Mouse (Mus musculus) brain, adult 2 months (tissue): ENCODE measurements around the gene Rplp2.
A peak's percentile ranks its signal among the peaks of the same experiment; 100 is the strongest.

Experiments used
- DNase-seq: peaks from one replicate; pipeline ENCODE4 v3.0.0; 2011; ENCODE audit warnings: low read depth, low spot score

Rplp2 gene

DNA sequence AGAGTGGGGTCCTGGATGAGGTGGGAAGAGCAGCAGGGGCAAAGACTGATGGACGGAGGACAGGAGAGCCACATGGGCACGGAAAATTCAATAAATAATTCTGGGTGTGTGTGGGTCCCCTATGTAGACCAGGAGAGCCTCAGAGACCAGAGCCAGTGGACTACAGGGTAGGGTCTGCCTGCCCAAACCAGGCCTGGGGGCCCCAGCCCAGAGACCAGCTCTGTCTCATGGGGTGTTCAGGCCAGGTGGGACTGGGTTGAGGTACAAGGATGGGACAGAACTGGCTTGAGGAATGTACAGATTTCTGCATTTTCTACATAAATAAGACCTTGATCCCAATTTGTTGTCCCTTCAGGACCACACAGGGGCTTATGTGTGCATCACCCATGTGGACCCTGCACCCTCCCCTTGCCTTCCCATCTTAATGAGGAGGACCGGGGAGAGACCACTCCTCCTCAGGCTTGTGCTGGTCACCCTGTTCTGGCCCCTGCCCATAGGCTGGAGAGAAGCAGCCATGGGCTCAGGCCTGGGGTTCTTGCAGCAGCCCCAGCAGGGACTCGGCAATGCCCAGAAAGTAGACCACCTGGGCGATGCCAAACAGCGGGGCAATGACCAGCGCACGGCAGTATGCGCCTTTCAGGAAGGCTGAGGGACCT is 16.5 kb upstream of the Rplp2 start:
- no peak for DNase-seq

GRCm38 (mm10) chr7:141431434-141432185 is 15.6 kb upstream of the Rplp2 start:
- no peak for DNase-seq

- peak; percentile 58 for DNase-seq
Measured at GRCm38 (mm10) chr7:141432186-141432611, 15.0 kb upstream of the Rplp2 start.

DNA sequence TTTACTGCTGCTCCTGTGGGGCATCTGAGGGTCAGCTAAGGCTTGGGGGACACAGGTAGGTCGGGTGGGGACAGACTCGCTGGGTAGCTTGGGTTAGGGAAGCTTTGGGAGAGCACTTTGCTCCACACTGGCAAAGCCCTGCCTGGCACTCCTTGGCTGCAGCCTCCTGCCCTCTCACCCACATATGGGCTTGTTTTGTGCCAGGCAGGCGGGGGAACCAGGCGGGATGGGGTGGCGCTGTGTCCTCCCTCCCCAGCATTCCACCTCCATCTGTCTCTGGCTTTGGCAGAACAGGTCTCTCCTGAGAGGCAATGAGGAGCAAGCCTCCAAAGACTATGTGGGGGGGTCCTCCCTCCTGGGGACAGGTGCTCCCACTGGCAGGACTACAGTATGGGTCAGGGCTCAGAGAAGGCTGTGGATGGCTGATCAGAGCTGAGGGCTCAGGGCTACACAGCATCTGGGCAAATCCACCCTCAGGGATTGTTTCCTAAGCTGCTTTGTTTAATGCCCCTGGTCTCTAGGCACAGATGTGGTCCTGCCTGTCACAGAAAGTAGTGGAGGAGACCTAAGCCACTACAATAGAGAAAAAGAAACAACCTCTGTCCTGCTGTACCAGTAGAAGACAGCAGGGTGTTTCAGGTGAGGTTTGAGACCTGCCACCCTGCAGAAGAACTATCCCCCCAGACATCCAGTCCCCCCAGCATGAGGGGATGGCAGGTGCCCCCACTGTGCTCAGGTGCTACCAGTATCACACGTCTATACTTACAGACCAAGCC is 14.2 kb upstream of the Rplp2 start:
- peak; percentile 97 for DNase-seq

- DNase-seq, result peak; percentile 60
Measured at GRCm38 (mm10) chr7:141433517-141434400, 13.4 kb upstream of the Rplp2 start.

DNA sequence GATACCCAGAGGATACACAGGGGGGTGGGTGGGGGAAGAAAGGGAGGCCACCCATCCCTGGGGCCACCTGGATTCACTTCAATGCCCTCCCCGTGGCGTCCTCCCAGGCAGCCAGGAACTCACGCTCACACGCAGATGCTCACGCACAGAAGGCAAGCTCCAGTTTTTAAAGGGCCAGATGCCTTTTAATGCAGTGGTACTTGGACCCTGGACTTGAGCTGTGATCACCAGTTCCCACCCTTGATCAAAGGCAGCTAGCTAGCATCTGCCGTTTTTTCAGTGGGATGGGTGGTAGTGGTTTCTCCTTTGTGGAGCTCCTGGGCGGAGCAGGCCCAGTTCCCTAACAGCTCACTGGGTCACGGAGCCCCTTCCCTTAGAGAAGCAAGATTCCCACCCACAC is 12.7 kb upstream of the Rplp2 start:
- peak; percentile 95 for DNase-seq

DNA sequence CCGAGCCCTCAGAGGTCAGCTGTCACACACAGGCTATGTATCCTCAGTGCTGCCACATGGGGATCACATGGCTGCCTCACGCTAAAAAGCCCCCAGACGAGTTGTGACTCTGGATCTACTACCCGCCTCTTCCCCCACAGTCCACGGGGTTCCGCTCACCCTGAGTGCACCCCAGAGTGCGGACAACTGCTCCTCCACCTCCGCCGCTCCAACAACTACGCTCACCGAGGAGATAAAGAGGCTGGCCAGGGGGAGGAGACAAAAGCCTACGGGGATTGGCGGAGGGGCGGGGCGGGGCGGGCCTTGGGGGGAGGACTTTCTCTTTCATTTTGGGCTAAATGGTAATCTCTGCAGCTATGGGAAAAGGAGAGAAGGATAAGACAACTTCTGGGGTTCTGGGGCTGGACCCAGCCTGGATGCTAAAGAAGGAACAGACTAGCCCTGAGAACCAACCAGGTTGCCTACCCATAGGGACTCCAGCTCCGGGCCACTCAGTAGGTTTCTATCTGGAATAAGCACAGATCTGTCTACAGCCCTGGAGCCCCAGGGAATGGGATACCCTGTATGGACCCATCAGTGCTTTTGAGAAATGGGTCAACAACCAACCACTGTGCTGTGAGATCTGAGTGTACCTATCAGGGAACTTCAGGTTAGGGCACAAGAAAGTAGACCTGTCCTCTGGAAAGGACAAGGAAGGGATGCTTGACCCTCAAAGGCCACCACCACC is 11.9 kb upstream of the Rplp2 start:
- peak; percentile 90 for DNase-seq

- no peak for DNase-seq
Measured at GRCm38 (mm10) chr7:141435856-141436522, 11.2 kb upstream of the Rplp2 start.

- DNase-seq, result no peak
Measured at GRCm38 (mm10) chr7:141436523-141436892, 10.7 kb upstream of the Rplp2 start.

DNA sequence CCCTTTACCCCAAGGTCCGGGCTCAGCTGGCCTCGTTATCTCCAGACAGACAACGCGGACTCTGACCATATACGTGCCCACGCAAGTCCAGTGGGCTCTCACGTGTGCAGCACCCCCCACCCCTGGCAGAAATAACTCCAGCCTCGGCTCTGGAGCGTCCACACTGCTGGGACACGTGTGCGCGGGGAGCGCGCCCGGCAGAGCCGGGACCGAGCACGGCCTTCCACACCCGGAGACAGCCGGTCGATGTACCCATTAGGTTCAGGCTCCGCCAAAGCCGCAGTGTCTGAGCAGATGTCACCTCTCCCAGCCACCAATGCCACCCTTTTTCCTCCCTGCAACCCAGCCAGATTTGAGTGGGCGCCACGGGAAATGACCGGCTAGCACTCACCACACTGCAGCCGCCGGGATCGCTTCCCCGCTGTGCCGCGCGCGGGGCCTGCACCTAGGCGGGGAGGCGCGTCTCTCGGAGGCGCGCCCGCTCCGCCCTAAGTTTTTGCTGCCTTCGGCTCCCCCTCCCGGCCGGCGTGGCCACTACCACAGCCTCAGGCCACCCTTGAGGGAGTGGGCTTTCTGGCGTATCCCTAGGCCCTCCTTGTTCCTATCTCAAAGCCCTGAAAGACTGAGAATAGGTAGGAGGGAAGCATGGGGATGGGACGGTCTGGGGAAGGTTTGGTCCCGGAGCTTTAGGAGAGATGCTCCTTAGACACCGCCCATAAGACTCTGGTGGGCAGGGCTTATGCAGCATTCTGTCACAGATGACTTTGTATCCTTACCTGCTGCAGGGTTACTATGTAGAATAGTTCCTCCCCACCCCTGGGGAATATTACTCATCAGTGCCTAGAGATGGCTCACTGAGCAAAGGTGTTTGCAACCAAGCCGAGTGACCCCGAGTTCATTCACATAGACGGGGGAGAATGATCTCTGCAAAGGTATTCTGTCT is 9.7 kb upstream of the Rplp2 start, which contains the start of gene Slc25a22:
Gene Slc25a22, minus strand, starts transcription at position 715 of the 943 bp plus-strand sequence.
- peak; percentile 89 for DNase-seq

DNA sequence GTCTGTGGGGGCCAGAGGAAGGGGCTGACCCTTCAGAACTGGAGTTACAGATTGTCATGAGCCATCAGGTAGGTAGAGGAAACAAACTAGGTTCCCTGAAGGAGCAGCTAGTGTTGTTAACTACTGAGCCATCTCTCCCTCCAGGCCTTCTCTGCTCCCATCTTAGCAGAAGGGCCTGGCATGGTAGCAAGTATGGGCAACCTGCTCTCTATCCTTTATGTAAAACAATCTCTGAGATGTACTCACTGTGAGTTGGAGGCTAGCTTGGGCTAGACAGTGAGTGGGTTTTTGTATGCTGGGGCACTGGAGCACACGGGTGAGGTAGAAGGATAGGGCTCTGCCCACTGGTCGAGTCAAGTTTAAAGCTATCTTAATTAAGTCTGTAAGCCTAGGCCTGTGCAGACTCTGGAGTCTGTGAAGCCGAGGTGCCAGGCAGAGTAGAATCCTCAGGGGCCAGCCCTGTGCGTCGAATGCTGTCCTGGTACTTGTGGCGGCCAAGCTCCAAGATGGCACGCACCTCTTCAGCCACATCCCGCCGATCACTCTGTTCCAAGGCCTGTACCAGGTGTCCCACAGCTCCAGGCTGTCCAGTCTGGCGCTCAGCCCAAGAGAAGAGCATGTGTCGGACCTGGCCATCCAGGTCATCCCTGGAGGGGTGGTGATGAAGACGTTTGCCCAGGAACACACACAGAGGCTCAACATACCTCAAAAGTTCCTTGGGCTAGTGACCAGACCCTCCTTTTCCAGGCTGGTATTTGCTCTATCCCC is 8.8 kb upstream of the Rplp2 start:
- peak; percentile 89 for DNase-seq

GRCm38 (mm10) chr7:141439140-141439679 is 8.0 kb upstream of the Rplp2 start:
- DNase-seq, result no peak

- DNase-seq, result no peak
Measured at GRCm38 (mm10) chr7:141439811-141440210, 7.4 kb upstream of the Rplp2 start.

DNA sequence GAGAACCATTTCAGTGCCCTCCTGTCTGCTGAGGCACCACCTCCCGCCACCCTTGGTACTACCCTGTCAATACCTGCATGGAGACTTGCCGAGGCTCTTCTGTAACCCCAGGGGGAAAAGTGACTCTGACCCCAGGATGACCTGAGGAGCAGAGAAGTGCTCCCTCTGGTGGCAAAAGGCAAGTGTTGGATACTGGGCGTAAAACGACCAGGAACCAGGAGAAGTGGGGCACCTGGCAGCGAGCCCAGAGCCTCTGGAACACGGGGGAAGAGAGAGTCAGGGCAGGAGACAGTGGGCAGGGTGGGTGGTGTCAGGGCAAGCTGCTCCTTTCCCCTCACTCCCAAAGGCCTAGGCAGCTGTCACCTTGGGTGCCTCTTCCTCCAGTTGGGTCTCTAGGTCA is 6.6 kb upstream of the Rplp2 start:
- DNase-seq, result peak; percentile 79

GRCm38 (mm10) chr7:141441460-141441859 is 5.7 kb upstream of the Rplp2 start:
- DNase-seq, result no peak

GRCm38 (mm10) chr7:141442199-141442598 is 5.0 kb upstream of the Rplp2 start:
- no peak for DNase-seq

- DNase-seq, result no peak
Measured at GRCm38 (mm10) chr7:141443081-141443821, 3.9 kb upstream of the Rplp2 start.
